Mouse (Mus musculus): ENCODE data around the gene G6pc2.
A peak's percentile ranks its signal among the peaks of the same experiment; 100 is the strongest.

Gene G6pc2

GRCm38 (mm10) chr2:69244924-69245323, 34.1 kb downstream of the G6pc2 start:
- no peak for DNase-seq

GRCm38 (mm10) chr2:69247081-69247480, 36.2 kb downstream of the G6pc2 start:
- no peak for DNase-seq

- DNase-seq, result no peak
Measured at GRCm38 (mm10) chr2:69248221-69248755, 37.4 kb downstream of the G6pc2 start.

GRCm38 (mm10) chr2:69264069-69264618, 53.3 kb downstream of the G6pc2 start:
- no peak for DNase-seq

GRCm38 (mm10) chr2:69275875-69276274, 65.0 kb downstream of the G6pc2 start:
- DNase-seq, result peak; percentile 35

Measured in kidney, adult 9 months (tissue).